Mouse (Mus musculus) intestine, embryonic 14.5 days (tissue): ENCODE data around the gene Kirrel. TPM values are rescaled to one million over a fixed set of nuclear protein-coding genes. Genes with fewer than 3 reads are reported as not detected.
A peak's percentile ranks its signal among the peaks of the same experiment; 100 is the strongest.

ENCODE experiments used
- ATAC-seq: fragments of 200-750 bp; cut with Nextera tagmentation; replicated peaks from 2 replicates; pipeline ENCODE4 v1.8.0; 2017; ENCODE audit warnings: low read depth, moderate number of reproducible peaks, moderate TSS enrichment, moderate library complexity; ENCODE audit not compliant: low FRiP score, low TSS enrichment
- DNase-seq: peaks from one replicate; pipeline ENCODE4 v3.0.0-alpha.2; 2018; ENCODE audit warnings: low spot score
- H3K27ac ChIP-seq: fragments of 300-500 bp; sonication (generic); 2 replicates; pipeline ENCODE4 v1.5.1; 2014; ENCODE audit warnings: low read depth, mild to moderate bottlenecking, control low read depth
- H3K27me3 ChIP-seq: fragments of 300-500 bp; sonication (generic); replicated peaks from 2 replicates; pipeline ENCODE4 v1.6.1; 2014; ENCODE audit warnings: low read length, control low read depth; ENCODE audit not compliant: control insufficient read depth, insufficient read depth
- H3K36me3 ChIP-seq: fragments of 300-500 bp; sonication (generic); 2 replicates; pipeline ENCODE4 v1.6.1; 2014; ENCODE audit warnings: low read length, control low read depth; ENCODE audit not compliant: control insufficient read depth, insufficient read depth
- H3K4me1 ChIP-seq: fragments of 300-500 bp; sonication (generic); replicated peaks from 2 replicates; pipeline ENCODE4 v1.6.1; 2014; ENCODE audit warnings: low read length, control low read depth, mixed read lengths; ENCODE audit not compliant: control insufficient read depth, insufficient read depth
- H3K4me2 ChIP-seq: fragments of 300-500 bp; sonication (generic); 2 replicates; pipeline ENCODE4 v1.6.1; 2014; ENCODE audit warnings: low read length
- H3K4me3 ChIP-seq: fragments of 300-500 bp; sonication (generic); 2 replicates; pipeline ENCODE4 v1.5.1; 2014; ENCODE audit warnings: low read depth, low read length, control low read depth, mixed read lengths
- H3K9ac ChIP-seq: fragments of 300-500 bp; sonication (generic); 2 replicates; pipeline ENCODE4 v1.6.1; 2014; ENCODE audit warnings: mild to moderate bottlenecking, low read length
- H3K9me3 ChIP-seq: fragments of 300-500 bp; sonication (generic); 2 replicates; pipeline ENCODE4 v1.6.1; 2016; ENCODE audit warnings: low read length, control low read depth; ENCODE audit not compliant: control insufficient read depth
- WGBS: fragments of 180-500 bp; shearing (Covaris S2); extraction: QIAGEN DNeasy Blood & Tissue Kit; methylation state at CpG from one replicate; pipeline ENCODE4 v1.1.7; 2014; 5-methylcytosine and 5-hydroxymethylcytosine counted together
- polyA plus RNA-seq: library from polyadenylated mRNA; unstranded; fragments of >200 nt; fragmentation: Nextera tagmentation; extraction: Ambion mirVana; gene quantifications from 2 replicates; pipeline ENCODE4 v1.2.1, GENCODE M21; 2014

The Kirrel gene
- polyA plus RNA-seq, 1 experiment from 2014 or later, result 10.1 TPM

DNA sequence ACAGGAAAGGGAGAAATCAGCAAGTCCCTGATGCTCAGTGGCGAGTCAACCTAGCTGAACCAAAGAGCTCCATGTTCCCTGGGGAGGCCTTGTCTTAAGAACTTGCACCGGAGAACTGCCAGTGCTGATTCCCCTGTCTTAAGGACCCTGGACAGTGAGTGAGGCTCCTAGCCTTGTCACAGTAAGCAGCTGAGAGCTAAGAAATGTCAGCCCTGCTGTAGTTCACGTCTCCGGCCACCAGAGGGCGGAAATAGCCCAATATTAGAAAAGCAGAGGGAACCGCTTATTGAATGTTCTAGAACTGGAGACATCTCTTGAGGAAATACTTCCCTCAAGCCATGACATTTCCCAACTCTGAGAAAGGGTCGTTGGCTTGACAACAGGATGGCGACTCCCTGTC is 141.2 kb downstream of the Kirrel start:
- no peaks in the 10 kb centered on the region for H3K36me3 ChIP-seq
- H3K4me3 ChIP-seq, result no peak overlapping the region
- H3K9me3 ChIP-seq, result no peaks in the 10 kb centered on the region
- H3K4me1 ChIP-seq, result no peaks in the 10 kb centered on the region
- H3K27ac ChIP-seq, result no peak overlapping the region
- no peak overlapping the region for H3K9ac ChIP-seq
- H3K27me3 ChIP-seq, result no peaks in the 10 kb centered on the region
- peak; percentile 92 for DNase-seq
- no peak overlapping the region for H3K4me2 ChIP-seq
- no peak for ATAC-seq
- WGBS, result 22% methylated on average over 8 of the region's 8 CpGs

DNA sequence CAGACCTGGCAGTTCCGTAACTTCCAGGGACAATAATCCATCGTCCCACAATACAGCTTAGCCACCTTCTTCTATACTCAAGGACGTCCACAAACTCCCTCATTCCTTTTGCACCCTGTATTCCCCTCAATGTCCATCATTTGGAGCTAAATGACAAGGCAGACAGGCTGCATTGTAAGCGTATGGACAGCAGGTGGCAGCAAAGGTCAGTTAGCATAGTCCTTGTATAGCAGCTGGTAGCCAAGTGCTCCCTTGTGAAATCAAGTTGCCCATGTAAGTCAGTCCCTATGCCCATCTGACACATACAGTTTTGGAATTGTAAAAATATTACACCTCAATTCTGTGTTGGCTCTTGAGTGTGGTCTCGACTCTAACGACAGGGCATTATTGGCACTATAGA is 143.7 kb downstream of the Kirrel start:
- no peak overlapping the region for H3K4me2 ChIP-seq
- 20% methylated on average over 6 of the region's 6 CpGs for WGBS
- H3K4me1 ChIP-seq, result no peaks in the 10 kb centered on the region

More for the DNA sequence above, 143.7 kb downstream of the Kirrel start:
- H3K9ac ChIP-seq, result no peak overlapping the region
- ATAC-seq, result no peak
- no peak overlapping the region for H3K27ac ChIP-seq
- H3K4me3 ChIP-seq, result no peak overlapping the region
- H3K36me3 ChIP-seq, result no peaks in the 10 kb centered on the region
- H3K9me3 ChIP-seq, result no peaks in the 10 kb centered on the region
- H3K27me3 ChIP-seq, result no peaks in the 10 kb centered on the region
- peak; percentile 74 for DNase-seq

Other genes with a start within 250 kb of the Kirrel start
- 40.8 and 42.4 TPM in 2 replicates for gene Cd1d1, start 175.3 kb downstream of the Kirrel start, polyA plus RNA-seq
- 7.4 and 9.4 TPM in 2 replicates for gene Fcrls, start 89.0 kb upstream of the Kirrel start, polyA plus RNA-seq
- 0.11 TPM in 1 of 2 replicates, not detected in the other for gene Cd5l, start 183.1 kb upstream of the Kirrel start, polyA plus RNA-seq
- gene Fcrl1, start 201.6 kb upstream of the Kirrel start, polyA plus RNA-seq, result 0.09 and 0.39 TPM in 2 replicates